Mouse (Mus musculus): ENCODE measurements at regions not wholly inside any gene's neighbourhood (a gene's known extent, or its start where the extent isn't known, plus 50 kb on each side); places are given as distances from the start of the nearest gene placed in this dataset.

DNA sequence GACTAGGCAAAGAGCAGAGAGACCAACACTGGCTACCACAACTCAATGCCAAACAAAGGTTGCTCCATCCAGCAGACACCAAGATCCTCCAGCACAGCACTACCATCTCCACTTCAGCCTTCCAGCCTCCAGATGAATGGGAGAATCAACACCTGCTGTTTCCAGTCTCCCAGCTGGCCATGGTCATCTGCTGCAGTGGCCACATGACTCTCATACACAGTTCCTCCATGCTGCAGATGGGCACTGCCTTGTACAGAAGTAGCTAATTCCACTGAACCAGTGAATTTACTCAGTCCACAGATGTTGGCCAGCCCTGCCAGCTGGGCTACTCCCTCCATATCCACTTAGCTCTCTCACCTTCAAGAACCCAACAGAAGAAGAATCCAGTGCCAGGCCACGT lies 63.0 kb upstream of the Vstm5 start:
- DNase-seq (ENCODE audit: low read depth, low spot score), result no peak

DNA sequence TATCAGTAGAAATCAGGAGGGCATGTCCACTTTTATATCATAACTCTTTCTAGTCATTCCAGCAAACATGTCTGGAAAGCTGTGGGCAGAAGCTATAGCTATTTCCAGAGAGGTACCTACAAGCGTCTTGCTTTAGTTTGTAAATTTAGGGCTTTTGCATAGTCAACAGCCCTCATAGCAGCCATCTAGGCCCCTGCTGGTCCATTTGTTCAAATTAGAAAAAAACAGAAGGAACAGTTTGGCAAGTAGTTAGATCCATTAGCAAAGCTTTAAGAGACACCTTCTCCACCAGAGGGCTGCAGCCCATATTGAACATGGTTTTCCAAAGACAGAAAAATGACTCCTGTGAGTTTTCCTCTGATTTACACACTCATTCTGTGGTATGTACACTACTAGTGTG lies 63.4 kb upstream of the Vstm5 start:
- no peak for DNase-seq (ENCODE audit: low read depth, low spot score)

DNA sequence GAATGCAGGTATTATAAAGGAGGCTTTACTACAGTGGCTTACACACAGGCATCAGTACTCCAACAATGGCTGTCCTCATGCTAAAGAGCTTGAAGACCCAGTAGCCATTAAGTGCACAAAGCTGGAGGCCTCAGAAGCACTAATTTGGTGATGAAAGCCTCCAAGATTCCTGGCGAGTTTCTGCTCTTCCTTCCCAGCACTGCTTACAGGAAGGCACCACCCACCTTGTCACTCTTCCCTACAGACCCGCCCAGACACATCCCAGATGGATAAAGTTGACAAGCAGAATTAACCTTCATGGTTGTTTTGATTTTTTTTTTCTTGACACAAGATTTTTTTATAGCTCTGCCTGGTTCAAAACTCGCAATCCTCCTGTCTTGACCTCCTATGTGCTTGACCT lies 59.0 kb upstream of the Hephl1 start:
- no peak for DNase-seq (ENCODE audit: low read depth, low spot score)

- DNase-seq (ENCODE audit: low read depth, low spot score), result peak; percentile 49
These were observed 57.8 kb upstream of the Hephl1 start for GRCm38 (mm10) chr9:15169714-15170113.

GRCm38 (mm10) chr9:15168961-15169360 lies 57.1 kb upstream of the Hephl1 start:
- DNase-seq (ENCODE audit: low read depth, low spot score), result no peak

GRCm38 (mm10) chr9:15166896-15167295 lies 55.0 kb upstream of the Hephl1 start:
- DNase-seq (ENCODE audit: low read depth, low spot score), result no peak

DNA sequence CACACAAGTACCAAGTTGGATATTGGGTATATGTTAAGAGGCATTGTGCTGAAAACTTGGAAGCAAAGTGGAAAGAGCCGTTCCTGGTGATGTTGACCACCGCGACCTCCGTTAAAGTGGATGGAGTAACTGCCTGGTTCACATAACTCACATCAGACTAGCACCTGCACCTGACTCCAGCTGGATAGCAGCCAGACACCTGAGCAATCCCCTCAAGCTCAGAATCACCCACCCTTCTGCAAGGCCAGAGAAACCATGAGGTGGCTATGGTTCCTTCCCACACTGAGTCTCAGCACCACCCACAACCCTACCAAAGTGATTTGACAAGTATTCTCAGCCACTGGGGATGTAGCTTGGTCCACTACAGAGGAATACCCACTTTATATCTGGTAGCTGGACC lies 54.6 kb upstream of the Hephl1 start:
- DNase-seq (ENCODE audit: low read depth, low spot score), result no peak

Data from A20 (cell line).